9 mouse cellular contexts compared by ENCODE assay signal in the genomic region with DNA sequence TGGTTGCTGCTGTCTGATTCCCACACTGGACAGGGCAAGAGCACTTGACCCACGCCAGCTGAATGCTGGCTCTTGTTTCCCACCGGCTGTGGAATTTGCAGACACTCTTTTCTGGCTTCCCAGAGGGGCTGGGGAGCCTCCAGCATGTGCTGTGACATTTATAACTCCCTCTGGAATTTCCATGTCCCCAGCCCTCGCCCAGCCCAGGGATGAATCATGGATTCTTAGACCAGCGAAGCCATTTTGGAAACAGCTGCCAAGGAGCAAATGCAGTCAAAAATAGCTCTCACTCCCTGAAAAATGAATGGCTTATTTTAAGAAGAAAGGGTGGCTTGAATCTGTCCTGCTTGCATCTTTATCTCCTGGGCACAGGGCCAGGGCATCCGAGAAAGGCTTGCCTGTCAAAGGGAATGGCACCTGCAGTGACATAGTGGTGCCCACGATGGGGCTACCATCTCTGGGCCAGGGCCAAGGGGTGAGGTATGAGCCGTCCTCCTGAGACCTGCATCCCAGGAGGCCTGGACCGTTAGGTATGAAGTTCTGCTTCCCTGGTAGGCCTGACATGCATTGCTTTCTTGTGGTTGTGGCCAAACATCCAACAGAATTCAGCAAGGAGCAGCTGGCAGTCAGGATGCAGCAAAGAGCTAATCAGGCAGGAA.
DNase-seq lines count a peak whose midpoint lies in the region; ATAC-seq and TF ChIP-seq lines count a peak whose summit lies in the region.
"Had no signal": no experiment of that assay in that cellular context is flagged by ENCODE, and none has a peak within 500 bp of the region (broad histone marks: within the 10 kb centered on the region; RNA-seq: fewer than 3 reads in every experiment).

No protein-coding gene starts in this region.

- H3K4me3 ChIP-seq in forebrain, embryonic 10.5 days, result no peak overlapping the region
- no peak overlapping the region for H3K4me3 ChIP-seq in forebrain, embryonic 11.5 days (ENCODE audit: low read depth, low read length)
- H3K4me3 ChIP-seq in cortical plate, adult 2 months (ENCODE audit: insufficient read depth, low read length), result no peak overlapping the region
- H3K4me3 ChIP-seq in kidney, embryonic 16.5 days (ENCODE audit: low read length), result no peak overlapping the region
- H3K4me3 ChIP-seq in lung, embryonic 14.5 days (ENCODE audit: low read depth, low read length), result no peak overlapping the region
- no peak overlapping the region for H3K4me3 ChIP-seq in stomach, embryonic 15.5 days (replicated peaks)
- H3K4me3 ChIP-seq: embryonic facial prominence, embryonic 13.5 days had no signal

- ATAC-seq in forebrain, embryonic 11.5 days (replicated peaks; ENCODE audit: low FRiP score), result no peak
- ATAC-seq in kidney, embryonic 16.5 days (ENCODE audit: low FRiP score, low TSS enrichment), result peak; percentile 65; the same call in 1 of the 2 replicates
- peak; percentile 69 for ATAC-seq in lung, embryonic 14.5 days (ENCODE audit: insufficient read depth)
- peak; percentile 44; the same call in 1 of the 2 replicates for ATAC-seq in stomach, embryonic 15.5 days (ENCODE audit: insufficient read depth, low FRiP score, low read depth)

- H3K27me3 ChIP-seq in forebrain, embryonic 10.5 days (ENCODE audit: poor library complexity, severe bottlenecking), result no peaks in the 10 kb centered on the region
- no peaks in the 10 kb centered on the region for H3K27me3 ChIP-seq in forebrain, embryonic 11.5 days (ENCODE audit: control insufficient read depth, insufficient read depth, low read length)
- H3K27me3 ChIP-seq in kidney, embryonic 16.5 days (ENCODE audit: insufficient read depth, low read length), result no peaks in the 10 kb centered on the region
- H3K27me3 ChIP-seq in lung, embryonic 14.5 days (ENCODE audit: insufficient read depth, low read length), result no peaks in the 10 kb centered on the region
- no peaks in the 10 kb centered on the region for H3K27me3 ChIP-seq in stomach, embryonic 15.5 days (replicated peaks)
- H3K27me3 ChIP-seq: embryonic facial prominence, embryonic 13.5 days had no signal

- no peak for TF ChIP-seq CTCF in cortical plate, adult 2 months (IDR thresholded peaks at IDR 0.05; ENCODE audit: extremely low read depth, insufficient read depth, low read length)
- TF ChIP-seq CTCF in lung, embryonic 14.5 days (IDR thresholded peaks at IDR 0.05; ENCODE audit: low read depth), result no peak

- H3K9me3 ChIP-seq in forebrain, embryonic 10.5 days, result no peaks in the 10 kb centered on the region
- no peaks in the 10 kb centered on the region; the same call in 1 of the 2 replicates for H3K9me3 ChIP-seq in forebrain, embryonic 11.5 days (ENCODE audit: control insufficient read depth, low read length)
- H3K9me3 ChIP-seq in kidney, embryonic 16.5 days (ENCODE audit: low read length), result no peaks in the 10 kb centered on the region
- no peaks in the 10 kb centered on the region for H3K9me3 ChIP-seq in lung, embryonic 14.5 days (ENCODE audit: low read depth, low read length)
- no peaks in the 10 kb centered on the region for H3K9me3 ChIP-seq in stomach, embryonic 15.5 days
- H3K9me3 ChIP-seq: embryonic facial prominence, embryonic 13.5 days had no signal

- H3K36me3 ChIP-seq in forebrain, embryonic 10.5 days (replicated peaks), result no peaks in the 10 kb centered on the region
- no peaks in the 10 kb centered on the region for H3K36me3 ChIP-seq in forebrain, embryonic 11.5 days (ENCODE audit: control insufficient read depth, insufficient read depth, low read length)
- no peaks in the 10 kb centered on the region for H3K36me3 ChIP-seq in kidney, embryonic 16.5 days (ENCODE audit: insufficient read depth, low read length)
- H3K36me3 ChIP-seq in lung, embryonic 14.5 days (ENCODE audit: insufficient read depth), result no peaks in the 10 kb centered on the region
- H3K36me3 ChIP-seq in stomach, embryonic 15.5 days, result no peaks in the 10 kb centered on the region
- H3K36me3 ChIP-seq: embryonic facial prominence, embryonic 13.5 days had no signal

- TF ChIP-seq POLR2A in cortical plate, adult 2 months (IDR thresholded peaks at IDR 0.05; ENCODE audit: extremely low read depth, insufficient read depth, low read length), result no peak

- no peak overlapping the region for H3K4me2 ChIP-seq in forebrain, embryonic 11.5 days (ENCODE audit: low read depth, low read length, severe bottlenecking)
- no peak overlapping the region for H3K4me2 ChIP-seq in kidney, embryonic 16.5 days (replicated peaks; ENCODE audit: low read depth, low read length)
- H3K4me2 ChIP-seq in lung, embryonic 14.5 days, result no peak overlapping the region
- H3K4me2 ChIP-seq in stomach, embryonic 15.5 days, result no peak overlapping the region
- H3K4me2 ChIP-seq: embryonic facial prominence, embryonic 13.5 days had no signal

- no peak overlapping the region for H3K9ac ChIP-seq in forebrain, embryonic 11.5 days (ENCODE audit: low read length)
- H3K9ac ChIP-seq in kidney, embryonic 16.5 days (replicated peaks; ENCODE audit: low read length), result no peak overlapping the region
- no peak overlapping the region for H3K9ac ChIP-seq in lung, embryonic 14.5 days
- H3K9ac ChIP-seq in stomach, embryonic 15.5 days, result no peak overlapping the region
- H3K9ac ChIP-seq: embryonic facial prominence, embryonic 13.5 days had no signal

- H3K4me1 ChIP-seq in forebrain, embryonic 10.5 days, result peaks cover 38% of the 10 kb centered on the region
- H3K4me1 ChIP-seq in forebrain, embryonic 11.5 days (replicated peaks; ENCODE audit: control insufficient read depth, insufficient read depth, low read length), result no peaks in the 10 kb centered on the region
- peaks cover 7% of the 10 kb centered on the region for H3K4me1 ChIP-seq in cortical plate, adult 2 months (ENCODE audit: control insufficient read depth, insufficient read depth, low read length)
- H3K4me1 ChIP-seq in kidney, embryonic 16.5 days (ENCODE audit: insufficient read depth, low read length), result peaks cover 23% of the 10 kb centered on the region
- H3K4me1 ChIP-seq in lung, embryonic 14.5 days (ENCODE audit: insufficient read depth), result peaks cover 16% of the 10 kb centered on the region
- peaks cover 24% of the 10 kb centered on the region; the same call in 1 of the 2 replicates for H3K4me1 ChIP-seq in stomach, embryonic 15.5 days

- 84% methylated on average over 8 of the region's 8 CpGs for WGBS in forebrain, embryonic 10.5 days
- 81% methylated on average over 8 of the region's 8 CpGs for WGBS in forebrain, embryonic 11.5 days
- 53% methylated on average over 8 of the region's 8 CpGs for WGBS in kidney, embryonic 16.5 days
- 32% methylated on average over 8 of the region's 8 CpGs for WGBS in lung, embryonic 14.5 days
- 35% methylated on average over 8 of the region's 8 CpGs for WGBS in stomach, embryonic 15.5 days

- H3K27ac ChIP-seq in forebrain, embryonic 10.5 days, result peak overlapping the region; percentile 67
- H3K27ac ChIP-seq in forebrain, embryonic 11.5 days (ENCODE audit: low read depth, low read length), result no peak overlapping the region
- peak overlapping the region; percentile 37 for H3K27ac ChIP-seq in cortical plate, adult 2 months (ENCODE audit: insufficient read depth, low read length)
- H3K27ac ChIP-seq in kidney, embryonic 16.5 days (ENCODE audit: low read length), result peak overlapping the region; percentile 84
- H3K27ac ChIP-seq in lung, embryonic 14.5 days (ENCODE audit: low read depth), result peak overlapping the region; percentile 85
- H3K27ac ChIP-seq in stomach, embryonic 15.5 days, result peak overlapping the region; percentile 88

- DNase-seq in forebrain, embryonic 10.5 days (ENCODE audit: extremely low spot score, low spot score), result no peak
- no peak for DNase-seq in forebrain, embryonic 11.5 days (ENCODE audit: low spot score)
- DNase-seq in heart, adult 11 months, result peak; percentile 98
- peak; percentile 85 for DNase-seq in lung, embryonic 14.5 days
- DNase-seq in retina, embryonic 14.5 days (ENCODE audit: low spot score), result no peak

Comparison
In these comparisons a context has a peak if more than half of its experiments do, and no peak if none do; other contexts are left out.
1. DNase-seq: peak in heart, adult 11 months (single experiment) and lung, embryonic 14.5 days (single experiment); none in forebrain, embryonic 10.5 days (single experiment), forebrain, embryonic 11.5 days (single experiment) and retina, embryonic 14.5 days (single experiment).